Mouse (Mus musculus) kidney, adult 2 months (tissue): ENCODE measurements at regions not wholly inside any gene's neighbourhood (a gene's known extent, or its start where the extent isn't known, plus 50 kb on each side); places are given as distances from the start of the nearest gene placed in this dataset.

Experiments
- CTCF ChIP-seq: fragments of 200-500 bp; conservative IDR thresholded peaks from 2 replicates; pipeline ENCODE4 v1.5.1; 2011; ENCODE audit warnings: low read depth, mild to moderate bottlenecking, control low read depth, low read length, moderate library complexity, mixed read lengths; ENCODE audit not compliant: insufficient read depth, insufficient read length
- POLR2A ChIP-seq: fragments of 200-500 bp; IDR thresholded peaks from one replicate; pipeline ENCODE4 v1.6.1; 2011; ENCODE audit warnings: low read depth, low read length, control low read depth

- TF ChIP-seq CTCF (no peak), POLR2A (no peak)
Measured at GRCm38 (mm10) chr12:79891942-79892341, 220.9 kb downstream of the Zfp36l1 start.
